Mouse (Mus musculus) ES-Bruce4 (cell line): Measurements from ENCODE around the gene Olfr60.

Experiments
- CTCF ChIP-seq: IDR thresholded peaks from one replicate; pipeline ENCODE4 v1.8.1; 2011; ENCODE audit warnings: low read depth, low read length
- EP300 ChIP-seq: IDR thresholded peaks from 2 replicates; pipeline ENCODE4 v1.6.1; 2011; ENCODE audit warnings: low read depth, low read length; ENCODE audit not compliant: insufficient read depth
- POLR2A ChIP-seq: IDR thresholded peaks from one replicate; pipeline ENCODE4 v1.8.1; 2011; ENCODE audit warnings: low read length; ENCODE audit not compliant: insufficient read depth

DNA sequence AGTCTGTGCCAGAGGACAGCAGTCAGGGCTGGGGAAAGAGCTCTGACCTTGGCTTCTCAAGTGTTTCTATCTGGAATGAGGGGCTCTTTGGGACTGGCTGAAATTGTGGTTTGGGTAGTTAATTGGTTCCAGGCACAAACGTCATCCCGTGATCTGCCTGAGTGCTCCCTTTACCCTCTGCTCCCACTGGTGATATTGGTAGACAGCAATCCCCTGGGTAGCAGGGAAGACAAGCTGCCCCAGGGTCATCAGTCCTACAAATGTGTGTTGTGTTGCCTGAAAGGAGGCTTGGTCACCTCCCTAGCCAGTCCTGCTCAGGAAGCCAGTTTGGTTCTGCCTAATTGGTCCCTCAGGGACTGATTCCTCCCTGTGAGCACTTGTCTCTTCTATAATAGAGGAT, 27.8 kb downstream of the Olfr60 start, which contains the start of gene Olfr527:
- no peak for TF ChIP-seq CTCF
- no peak for TF ChIP-seq POLR2A
- no peak for TF ChIP-seq EP300
